Mouse (Mus musculus) testis, postnatal 14 days (tissue): ENCODE measurements around the gene Zfand3.

Source experiments
- DNase-seq: peaks from one replicate; pipeline ENCODE4 v3.0.0; 2021; ENCODE audit warnings: low spot score

Gene Zfand3

GRCm38 (mm10) chr17:30053463-30053862 is 48.9 kb downstream of the Zfand3 start:
- DNase-seq = no peak

DNA sequence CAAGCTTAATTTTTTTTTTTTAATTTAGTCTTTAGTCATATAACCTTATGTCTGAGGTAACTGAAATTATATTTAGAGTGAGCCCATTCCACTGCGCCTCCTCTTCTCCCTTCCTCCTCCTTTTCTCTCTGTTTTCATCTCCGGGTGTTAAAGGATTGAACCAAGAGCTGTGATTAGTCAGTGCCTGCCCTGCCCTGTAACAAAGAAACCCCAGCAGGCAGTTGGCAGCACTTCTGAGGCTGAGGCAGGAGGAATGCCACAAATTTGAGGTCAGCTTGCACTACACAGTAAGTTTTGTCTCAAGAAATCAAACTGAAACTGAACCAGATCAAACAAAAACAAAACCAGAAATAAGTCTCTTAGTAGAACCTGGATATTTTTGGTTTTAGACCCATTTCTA is 49.3 kb downstream of the Zfand3 start:
- no peak for DNase-seq

DNA sequence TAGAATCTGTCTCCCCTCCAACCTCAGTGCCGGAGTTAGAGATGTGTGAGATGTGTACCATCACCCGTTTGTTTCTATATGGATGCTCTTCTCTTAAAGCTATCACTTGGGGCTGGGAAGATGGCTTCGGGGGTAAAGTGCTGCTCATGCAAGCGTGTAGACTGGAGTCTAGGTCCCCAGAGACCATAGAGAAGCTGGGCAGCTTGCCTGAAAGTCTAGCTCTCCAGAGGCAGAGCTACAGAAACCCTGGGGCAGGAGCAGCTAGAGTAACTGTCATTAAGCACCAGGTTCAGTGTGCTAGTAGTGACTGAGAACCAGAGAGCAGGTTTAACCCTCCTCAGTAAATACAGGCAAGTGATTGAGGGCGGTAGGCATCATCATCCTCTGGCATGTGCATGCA is 51.7 kb downstream of the Zfand3 start:
- DNase-seq = no peak

DNA sequence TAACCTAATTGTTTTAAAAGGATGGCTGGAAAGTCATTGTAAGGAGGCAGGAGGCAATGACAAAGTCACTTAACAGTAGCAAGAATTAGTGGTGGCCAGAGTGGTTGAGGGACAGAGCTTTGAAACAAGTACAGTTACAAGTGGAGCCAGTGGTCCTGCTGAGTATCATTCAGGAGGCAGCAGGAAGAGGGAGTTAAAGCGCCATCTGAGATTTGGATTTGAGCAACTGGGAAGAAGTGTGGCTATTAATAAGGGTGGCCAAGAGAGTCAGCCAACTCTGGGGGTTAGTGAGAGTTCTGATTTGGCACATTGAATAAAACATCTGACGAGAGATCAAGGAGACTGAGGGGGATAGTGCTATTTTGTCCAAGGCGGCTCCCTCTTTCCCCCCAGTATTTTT is 54.1 kb downstream of the Zfand3 start:
- DNase-seq = no peak

- DNase-seq = no peak
Measured at GRCm38 (mm10) chr17:30059066-30059465, 54.5 kb downstream of the Zfand3 start.

GRCm38 (mm10) chr17:30061100-30061837 is 56.7 kb downstream of the Zfand3 start:
- DNase-seq = no peak

DNA sequence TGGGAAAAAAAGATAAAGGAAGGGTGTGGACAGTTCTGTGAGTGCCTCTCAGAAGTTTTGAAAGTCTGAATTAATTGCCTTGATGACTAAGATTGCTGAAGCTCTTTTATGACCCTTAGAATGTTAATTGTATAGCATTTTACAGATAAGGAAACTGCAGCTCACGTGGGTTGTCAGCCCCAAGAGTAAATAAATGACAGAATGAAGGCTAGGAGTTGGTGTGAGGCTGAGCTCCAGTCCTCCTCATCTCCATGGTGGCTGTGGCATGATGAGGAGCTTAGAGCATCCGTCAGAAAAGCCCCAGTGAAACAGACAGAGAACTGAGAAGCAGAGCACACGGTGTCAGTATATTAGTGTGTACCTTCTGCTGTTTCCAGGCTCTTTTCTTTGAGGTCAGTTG is 59.3 kb downstream of the Zfand3 start:
- no peak for DNase-seq

DNA sequence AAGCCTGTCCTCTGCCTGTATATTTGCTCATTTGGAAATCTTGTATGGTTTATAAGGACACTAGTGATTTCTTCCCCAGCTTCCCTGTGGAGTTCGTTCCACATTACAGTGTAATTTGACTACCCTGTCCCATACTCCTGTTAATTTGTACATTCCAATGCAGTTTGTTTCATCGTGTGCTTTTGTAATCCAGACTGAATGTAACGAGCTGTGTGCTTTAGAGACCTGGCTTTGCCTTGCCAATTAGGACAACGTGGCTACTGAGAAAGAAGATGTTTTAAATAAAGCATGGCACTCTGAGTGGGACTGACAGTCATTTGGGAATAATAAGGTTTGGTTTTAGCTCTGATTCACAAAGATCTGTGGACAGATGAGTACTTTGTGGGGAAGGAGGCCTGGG is 60.2 kb downstream of the Zfand3 start:
- DNase-seq = no peak

DNA sequence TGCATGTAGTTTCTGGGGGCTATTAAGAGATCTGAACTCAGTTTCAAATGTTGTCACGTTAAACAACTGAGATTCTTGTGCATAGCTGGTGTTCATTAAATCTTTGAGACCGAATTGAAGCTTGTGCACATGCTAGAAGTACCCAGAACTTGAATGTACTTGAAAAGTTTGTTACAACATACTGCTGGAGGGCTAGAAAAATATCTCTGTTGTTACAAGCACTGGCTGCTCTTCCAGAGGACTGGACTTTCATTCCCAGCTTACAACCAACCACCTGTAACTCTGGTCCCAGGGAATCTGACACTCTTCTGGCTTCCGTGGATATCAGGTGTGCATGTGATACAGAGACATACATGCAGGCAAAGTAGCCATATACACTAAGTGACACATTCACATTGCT is 65.2 kb downstream of the Zfand3 start:
- DNase-seq = no peak

- DNase-seq = no peak
Measured at GRCm38 (mm10) chr17:30070631-30071030, 66.1 kb downstream of the Zfand3 start.

DNA sequence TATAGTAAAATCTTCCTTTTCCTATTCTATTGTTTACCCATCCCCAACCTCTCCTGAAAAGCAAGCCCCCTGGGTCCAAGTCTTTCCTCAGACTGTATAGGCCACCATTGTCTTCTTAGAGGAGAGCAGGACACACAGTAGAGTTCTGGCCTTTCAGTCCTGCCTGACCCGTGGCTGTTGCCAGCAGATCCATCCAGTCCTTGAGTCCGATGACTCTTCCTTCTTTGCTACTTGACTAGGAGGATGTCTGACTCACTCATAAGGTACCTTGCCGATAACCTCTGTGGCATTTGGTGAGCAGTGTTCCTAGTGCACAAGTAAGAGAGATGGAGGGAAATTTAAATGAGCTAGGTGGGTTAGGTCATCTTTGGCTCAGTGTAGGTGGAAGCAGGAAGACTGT is 68.1 kb downstream of the Zfand3 start:
- DNase-seq = no peak

DNA sequence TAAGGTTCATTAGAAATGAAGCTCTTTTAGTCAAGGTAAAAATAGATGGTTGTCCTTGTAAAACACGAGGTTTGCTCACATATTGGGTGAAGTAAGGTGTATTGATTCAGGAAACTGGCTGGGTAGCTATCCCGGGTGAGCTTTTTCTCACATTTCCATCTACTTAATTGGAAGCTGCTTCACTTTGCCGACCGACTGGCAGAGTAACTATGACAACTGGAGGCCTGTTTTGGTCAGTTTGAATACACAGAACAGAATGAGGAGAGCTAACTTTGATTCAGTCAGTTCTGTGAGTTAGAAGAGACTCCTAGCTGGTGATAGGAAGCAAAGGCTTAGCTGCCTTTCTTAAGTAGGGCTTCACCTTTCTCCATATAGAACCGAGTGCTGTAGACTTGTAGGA is 71.4 kb downstream of the Zfand3 start:
- DNase-seq = no peak

GRCm38 (mm10) chr17:30084007-30084406 is 79.5 kb downstream of the Zfand3 start:
- DNase-seq = no peak

DNA sequence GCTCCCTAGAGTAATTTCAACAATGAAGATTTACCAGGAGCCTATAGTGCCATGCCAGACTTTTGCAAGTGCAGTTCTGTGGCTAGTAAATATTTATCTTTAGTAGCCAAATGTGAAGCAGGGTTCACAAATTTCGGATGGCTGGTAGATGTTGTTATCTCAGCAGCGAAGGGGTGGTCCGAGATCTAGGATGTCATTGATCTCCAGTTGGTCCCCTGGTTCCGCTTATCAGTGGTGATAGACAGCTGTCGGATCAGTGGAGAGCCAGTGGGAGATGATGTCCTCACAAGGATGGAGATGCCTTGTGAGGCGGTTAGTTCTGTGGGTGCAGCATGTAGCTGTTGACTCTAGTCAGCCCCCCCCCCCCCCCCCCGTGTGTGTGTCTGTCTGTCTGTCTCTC is 82.2 kb downstream of the Zfand3 start:
- no peak for DNase-seq

- no peak for DNase-seq
Measured at GRCm38 (mm10) chr17:30088431-30088830, 83.9 kb downstream of the Zfand3 start.

- no peak for DNase-seq
Measured at GRCm38 (mm10) chr17:30090416-30090815, 85.9 kb downstream of the Zfand3 start.

DNA sequence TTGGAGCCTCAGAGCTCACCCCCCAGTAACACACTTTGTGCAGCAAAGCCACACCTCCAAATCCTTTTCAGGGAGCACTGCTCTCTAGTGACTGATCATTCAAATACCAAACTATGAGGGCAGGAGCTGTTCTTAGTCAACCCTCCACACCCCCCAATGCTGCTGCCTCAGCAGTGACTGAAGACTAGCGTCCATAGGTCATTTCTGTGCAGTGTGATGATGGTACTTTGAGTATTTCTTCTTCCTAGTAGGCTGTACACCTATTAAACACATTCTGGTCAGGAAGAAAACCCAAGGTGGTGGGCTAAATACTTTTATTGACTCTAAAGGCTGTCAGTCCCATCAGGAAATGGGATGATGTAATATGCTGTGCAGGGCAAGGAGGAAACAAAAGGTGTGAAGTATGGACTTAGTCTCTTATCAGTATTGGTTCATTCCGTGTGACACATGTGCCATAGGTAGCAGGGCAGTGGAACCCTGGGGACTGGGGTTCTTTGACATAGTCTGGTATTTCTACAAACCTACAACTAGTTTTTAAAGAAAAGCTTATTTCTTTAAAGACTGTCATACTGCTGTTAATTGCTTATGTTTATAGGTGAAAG is 88.7 kb downstream of the Zfand3 start:
- no peak for DNase-seq

DNA sequence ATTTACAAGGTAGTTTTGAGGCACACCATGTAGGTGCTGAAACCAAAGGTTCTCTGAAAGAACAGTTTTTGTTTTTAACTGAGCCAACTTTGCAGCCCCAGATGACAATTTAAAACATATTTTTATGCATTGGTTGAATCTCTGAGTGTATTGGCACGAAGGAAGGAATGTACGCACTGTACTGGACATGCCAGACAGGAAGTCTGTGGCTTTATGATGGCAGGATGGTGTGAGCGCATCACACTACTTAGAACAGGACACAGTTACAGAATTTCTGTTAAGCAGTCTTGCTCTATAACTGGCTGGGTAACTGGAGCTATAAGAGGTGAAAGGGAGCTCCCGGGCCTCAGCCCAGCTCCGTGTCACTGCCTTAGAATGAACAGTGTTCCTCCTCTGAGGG is 92.6 kb downstream of the Zfand3 start:
- DNase-seq = no peak

DNA sequence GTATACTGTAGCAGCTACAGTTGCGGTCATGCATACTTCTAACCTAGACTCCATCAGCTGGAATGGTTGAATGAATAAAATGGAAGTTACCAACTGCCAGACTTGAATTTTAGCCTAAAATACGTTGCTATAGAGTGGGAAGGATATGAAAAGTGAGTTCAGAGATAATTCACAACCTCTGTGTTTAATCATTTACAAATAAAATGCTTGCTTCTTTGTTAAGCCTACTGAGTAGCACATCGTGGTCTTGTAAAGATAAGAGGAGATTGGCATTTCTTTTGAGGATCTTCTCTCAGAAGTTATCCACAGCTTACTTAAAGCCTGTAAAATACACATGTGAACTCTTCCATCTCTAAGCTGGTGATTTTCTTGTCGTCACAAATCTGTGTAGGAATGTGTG is 93.1 kb downstream of the Zfand3 start:
- no peak for DNase-seq

GRCm38 (mm10) chr17:30099670-30100069 is 95.1 kb downstream of the Zfand3 start:
- DNase-seq = peak; percentile 56

GRCm38 (mm10) chr17:30101801-30102200 is 97.3 kb downstream of the Zfand3 start:
- no peak for DNase-seq

- no peak for DNase-seq
Measured at GRCm38 (mm10) chr17:30103005-30103404, 98.5 kb downstream of the Zfand3 start.

DNA sequence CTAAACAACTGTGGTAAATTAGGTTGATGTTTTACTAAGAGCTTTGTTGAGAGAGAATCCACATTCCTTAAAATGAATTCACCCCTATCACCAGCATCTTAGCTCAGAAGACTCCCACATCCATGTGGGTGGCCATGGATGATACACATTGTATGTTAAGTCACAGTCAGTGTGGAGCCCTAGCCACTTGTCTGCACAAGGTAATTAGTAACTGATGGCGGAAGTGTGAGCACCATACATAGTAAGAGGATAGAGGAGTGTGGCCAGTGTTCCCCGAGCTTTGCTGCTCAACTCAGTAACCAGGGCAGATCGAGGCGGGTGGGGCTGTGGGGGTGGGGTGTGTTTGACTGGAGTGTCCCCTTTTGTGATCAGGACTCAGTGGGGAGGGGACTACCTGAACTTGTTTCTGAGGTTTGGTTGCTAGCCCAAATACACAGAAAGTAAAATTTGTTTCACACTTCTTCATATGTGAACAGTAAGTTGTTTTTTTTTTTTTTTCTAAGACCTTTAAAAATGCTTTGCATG is 99.2 kb downstream of the Zfand3 start:
- no peak for DNase-seq

DNA sequence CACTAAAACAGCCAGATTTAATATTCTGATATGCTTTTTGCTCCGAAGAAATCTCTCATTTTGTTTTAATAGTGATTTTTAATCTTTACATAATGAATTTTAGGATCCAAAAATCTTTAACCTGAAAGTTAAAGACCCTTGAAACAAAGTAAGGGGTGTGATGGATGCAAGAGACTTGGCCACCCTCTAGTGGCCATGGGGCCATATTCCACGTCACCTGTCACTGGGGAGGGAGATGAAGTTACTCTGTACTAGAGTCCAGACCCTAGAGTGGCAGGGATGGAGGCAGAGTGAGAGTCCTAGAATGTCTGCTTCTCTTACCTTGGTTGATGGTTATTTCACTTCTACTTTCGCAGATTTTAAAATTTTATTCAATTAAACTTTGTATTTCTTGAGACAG is 100.8 kb downstream of the Zfand3 start:
- no peak for DNase-seq
